Mouse (Mus musculus) liver, embryonic 13.5 days (tissue): Measurements from ENCODE around the gene D8Ertd738e. TPM values are rescaled to one million over a fixed set of nuclear protein-coding genes. Genes with fewer than 3 reads are reported as not detected.

ENCODE experiments used
- ATAC-seq: fragments of 200-750 bp; cut with Nextera tagmentation; 2 replicates; pipeline ENCODE4 v1.8.0; 2017; ENCODE audit warnings: low read depth, mild to moderate bottlenecking, moderate number of reproducible peaks, moderate library complexity
- DNase-seq: peaks from one replicate; pipeline ENCODE4 v3.0.0; 2022
- H3K27ac ChIP-seq: fragments of 300-500 bp; sonication (generic); 2 replicates; pipeline ENCODE4 v1.5.1; 2015; ENCODE audit warnings: moderate library complexity, mild to moderate bottlenecking, inconsistent platforms
- H3K27me3 ChIP-seq: fragments of 300-500 bp; sonication (generic); 2 replicates; pipeline ENCODE4 v1.6.1; 2015; ENCODE audit warnings: mild to moderate bottlenecking, inconsistent platforms
- H3K36me3 ChIP-seq: fragments of 300-500 bp; sonication (generic); 2 replicates; pipeline ENCODE4 v1.6.1; 2015; ENCODE audit warnings: mild to moderate bottlenecking, inconsistent platforms
- H3K4me1 ChIP-seq: fragments of 300-500 bp; sonication (generic); replicated peaks from 2 replicates; pipeline ENCODE4 v1.6.1; 2015; ENCODE audit warnings: inconsistent platforms
- H3K4me2 ChIP-seq: fragments of 300-500 bp; sonication (generic); 2 replicates; pipeline ENCODE4 v1.6.1; 2015; ENCODE audit warnings: inconsistent platforms, mild to moderate bottlenecking, moderate library complexity
- H3K4me3 ChIP-seq: fragments of 300-500 bp; sonication (generic); replicated peaks from 2 replicates; pipeline ENCODE4 v1.5.1; 2015; ENCODE audit warnings: mild to moderate bottlenecking, inconsistent platforms
- H3K9ac ChIP-seq: fragments of 300-500 bp; sonication (generic); 2 replicates; pipeline ENCODE4 v1.6.1; 2015; ENCODE audit warnings: mild to moderate bottlenecking, inconsistent platforms
- H3K9me3 ChIP-seq: fragments of 300-500 bp; sonication (generic); replicated peaks from 2 replicates; pipeline ENCODE4 v1.6.1; 2016; ENCODE audit warnings: inconsistent platforms
- WGBS: fragments of 180-500 bp; shearing (Covaris S2); methylation state at CpG from one replicate; pipeline ENCODE4 v1.1.7; 2015; ENCODE audit not compliant: insufficient replicate concordance; 5-methylcytosine and 5-hydroxymethylcytosine counted together
- polyA plus RNA-seq: library from polyadenylated mRNA; unstranded; fragments of >200 nt; fragmentation: Nextera tagmentation; extraction: Ambion mirVana; gene quantifications from 2 replicates; pipeline ENCODE4 v1.2.1, GENCODE M21; 2015

The D8Ertd738e gene
- polyA plus RNA-seq, 1 experiment from 2014 or later: 245 TPM

DNA sequence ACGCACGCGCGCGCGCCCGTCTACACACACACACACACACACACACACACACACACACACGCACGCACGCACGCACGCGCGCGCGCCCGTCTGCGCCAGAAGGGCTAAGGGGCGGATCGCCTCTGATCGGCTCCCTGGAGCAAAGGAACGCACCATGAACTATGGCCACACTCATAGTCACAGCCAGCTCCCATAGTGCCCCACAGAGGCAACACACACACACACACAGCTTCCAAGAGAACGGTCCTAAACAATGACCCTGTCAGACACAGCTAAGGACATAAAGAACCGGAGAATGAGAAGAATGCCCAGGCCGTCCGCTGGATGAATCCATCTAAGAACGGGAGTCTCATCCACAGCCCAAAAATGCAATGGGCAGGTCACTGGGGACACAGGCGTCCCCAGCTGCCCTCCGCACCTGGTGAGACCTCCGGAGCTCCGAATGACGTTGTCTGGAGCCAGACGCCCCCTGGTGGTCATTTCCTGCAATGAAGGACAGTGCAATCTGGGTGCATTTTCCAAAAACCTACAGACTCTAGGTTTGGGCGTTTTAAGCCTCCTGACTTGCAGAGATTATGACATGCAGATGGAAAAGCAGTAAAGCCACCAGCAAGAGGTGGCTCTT is 39.2 kb downstream of the D8Ertd738e start:
- Histone ChIP-seq H3K27me3 (no peaks in the 10 kb centered on the region), H3K4me3 (no peak overlapping the region), H3K27ac (no peak overlapping the region), H3K36me3 (peaks cover 36% of the 10 kb centered on the region), H3K9me3 (no peaks in the 10 kb centered on the region), H3K9ac (no peak overlapping the region), H3K4me1 (peaks cover 26% of the 10 kb centered on the region), H3K4me2 (no peak overlapping the region)
- 62% methylated on average over 34 of the region's 34 CpGs for WGBS
- DNase-seq (no peak), ATAC-seq (peak; percentile 32; the same call in 1 of the 2 replicates)

DNA sequence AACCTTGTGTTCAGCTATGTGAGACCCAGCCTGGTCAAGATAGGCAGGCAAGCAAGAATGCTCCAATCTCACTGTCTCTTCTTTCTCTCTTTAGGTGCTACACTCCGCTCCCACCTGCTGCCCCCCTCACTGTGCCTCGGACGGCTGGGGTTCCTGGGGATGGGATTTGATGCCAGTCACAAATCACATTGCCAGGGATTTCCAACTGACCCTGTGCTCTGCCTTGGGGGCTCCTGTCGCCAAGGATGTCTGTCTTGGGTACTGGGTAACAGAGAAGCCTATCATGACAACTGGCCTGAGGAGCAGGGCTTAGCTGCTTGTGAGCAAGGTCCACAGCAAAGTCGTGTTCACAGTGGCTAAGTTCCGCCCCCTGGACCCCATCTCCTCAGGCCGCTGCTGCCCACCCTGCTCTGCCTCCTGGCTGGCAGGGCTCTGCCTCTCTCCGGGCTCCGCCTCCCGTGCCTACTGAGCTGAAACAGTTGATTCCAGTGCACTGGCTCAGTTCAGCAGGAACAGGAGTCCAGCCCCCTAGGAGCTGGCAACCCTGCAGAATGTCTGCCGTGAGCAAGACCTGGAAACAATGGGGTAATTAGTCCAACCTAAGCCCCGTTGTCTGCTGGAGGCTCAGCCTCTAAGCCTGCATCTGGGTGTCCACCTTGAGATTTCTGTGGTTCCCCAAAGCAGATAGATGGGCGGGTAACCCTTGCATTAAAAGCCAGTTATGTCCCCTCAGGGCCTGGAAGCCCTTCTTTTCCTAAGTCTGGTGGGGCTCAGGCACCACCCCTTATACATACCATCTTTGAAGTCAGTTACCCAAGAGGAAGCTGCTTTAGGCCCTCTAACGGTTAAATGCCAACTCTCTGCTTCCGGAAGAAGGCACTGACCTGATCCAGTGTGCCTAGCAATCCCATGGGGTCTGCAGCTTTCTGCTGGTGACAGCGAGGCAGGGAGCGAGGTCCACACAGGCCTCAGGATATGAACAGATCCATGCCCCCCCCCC is 40.8 kb downstream of the D8Ertd738e start:
- DNase-seq (no peak), ATAC-seq (no peak)
- 55% methylated on average over 17 of the region's 17 CpGs for WGBS
- peaks cover 33% of the 10 kb centered on the region for H3K4me1 ChIP-seq
- no peaks in the 10 kb centered on the region for H3K9me3 ChIP-seq
- H3K4me2 ChIP-seq: no peak overlapping the region
- H3K36me3 ChIP-seq: peaks cover 33% of the 10 kb centered on the region
- peak overlapping the region; percentile 67 for H3K27ac ChIP-seq
- H3K4me3 ChIP-seq: no peak overlapping the region
- peaks cover 5% of the 10 kb centered on the region; the same call in 1 of the 2 replicates for H3K27me3 ChIP-seq
- 0 out of 2 replicates have a peak overlapping the region, but pooled peaks have one; percentile 3 for H3K9ac ChIP-seq

DNA sequence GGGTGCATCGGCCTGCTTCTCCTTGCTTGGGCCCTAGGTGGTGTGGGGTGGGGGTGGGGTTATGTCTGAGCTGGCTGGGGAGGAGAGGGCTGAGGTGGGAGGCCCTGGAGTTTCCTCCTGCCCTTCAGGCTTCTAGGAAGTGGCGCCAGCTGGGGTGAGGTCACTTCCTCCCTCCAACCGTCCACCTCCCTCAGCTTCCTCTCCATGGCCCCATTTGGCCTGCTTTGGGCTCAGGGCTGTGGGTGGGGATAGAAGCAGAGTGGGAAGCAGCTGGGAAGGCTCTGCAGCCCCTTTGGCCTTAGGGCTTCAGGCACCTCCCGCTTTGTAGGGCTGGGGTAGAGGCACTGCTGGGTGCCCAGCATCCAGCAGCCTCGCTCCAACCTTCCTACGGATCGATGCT is 41.7 kb downstream of the D8Ertd738e start:
- ATAC-seq: 0 out of 2 replicates have a peak, but pooled peaks have one; percentile 24

DNA sequence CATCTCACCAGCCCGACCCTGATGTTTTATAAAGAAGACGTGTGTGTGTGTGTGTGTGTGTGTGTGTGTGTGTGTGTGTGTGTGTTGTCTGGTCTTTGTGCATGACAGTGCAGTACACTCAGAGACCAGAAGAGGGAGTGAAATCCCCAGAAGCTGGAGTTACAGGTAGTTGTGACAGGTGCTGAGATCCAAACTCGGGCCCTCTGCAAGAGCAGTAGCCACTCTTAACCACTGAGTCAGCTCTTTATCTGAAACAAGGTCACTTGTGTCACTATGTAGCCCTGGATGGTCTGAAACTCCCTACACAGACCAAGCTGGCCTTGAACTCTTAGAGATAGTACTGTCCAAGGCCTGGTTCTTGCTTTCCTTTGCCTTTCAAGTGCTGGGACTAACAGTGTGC is 42.9 kb downstream of the D8Ertd738e start:
- H3K4me3 ChIP-seq: no peak overlapping the region
- DNase-seq (no peak), ATAC-seq (no peak)
- H3K4me2 ChIP-seq: no peak overlapping the region
- no peak overlapping the region for H3K27ac ChIP-seq
- 72% methylated on average over 3 of the region's 3 CpGs for WGBS
- no peak overlapping the region for H3K9ac ChIP-seq
- peaks cover 22% of the 10 kb centered on the region for H3K36me3 ChIP-seq
- H3K27me3 ChIP-seq: peaks cover 19% of the 10 kb centered on the region
- H3K4me1 ChIP-seq: peaks cover 53% of the 10 kb centered on the region
- H3K9me3 ChIP-seq: no peaks in the 10 kb centered on the region

More for the DNA sequence above, 41.7 kb downstream of the D8Ertd738e start:
- Histone ChIP-seq H3K4me1 (peaks cover 42% of the 10 kb centered on the region), H3K27ac (peak overlapping the region; percentile 67), H3K36me3 (peaks cover 33% of the 10 kb centered on the region), H3K4me3 (no peak overlapping the region), H3K4me2 (no peak overlapping the region; the same call in 1 of the 2 replicates), H3K9ac (no peak overlapping the region), H3K9me3 (no peaks in the 10 kb centered on the region), H3K27me3 (peaks cover 8% of the 10 kb centered on the region)
- DNase-seq: no peak
- whole genome bisulfite sequencing: 34% methylated on average over 7 of the region's 7 CpGs

DNA sequence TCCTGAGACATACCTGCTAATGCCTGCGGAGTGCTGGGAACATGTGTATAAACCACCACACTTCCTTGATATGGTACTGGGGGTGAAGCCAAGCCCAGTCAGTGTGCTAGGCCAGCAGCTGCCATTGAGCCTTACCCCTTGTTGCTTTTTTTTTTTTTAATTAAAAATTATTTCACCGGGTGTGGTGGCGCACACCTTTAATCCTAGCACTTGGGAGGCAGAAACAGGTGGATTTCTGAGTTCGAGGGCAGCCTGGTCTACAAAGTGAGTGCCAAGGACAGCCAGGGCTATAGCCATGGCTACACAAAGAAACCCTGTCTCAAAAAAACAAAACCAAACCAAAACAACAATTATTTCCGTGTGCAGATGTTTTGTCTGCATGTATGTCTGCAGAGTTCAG is 44.4 kb downstream of the D8Ertd738e start:
- Histone ChIP-seq H3K9ac (no peak overlapping the region), H3K36me3 (peaks cover 15% of the 10 kb centered on the region), H3K4me2 (no peak overlapping the region), H3K27me3 (peaks cover 35% of the 10 kb centered on the region), H3K4me3 (no peak overlapping the region), H3K9me3 (no peaks in the 10 kb centered on the region), H3K27ac (no peak overlapping the region), H3K4me1 (peaks cover 65% of the 10 kb centered on the region)
- 75% methylated on average over 5 of the region's 5 CpGs for WGBS
- no peak for ATAC-seq
- no peak for DNase-seq

DNA sequence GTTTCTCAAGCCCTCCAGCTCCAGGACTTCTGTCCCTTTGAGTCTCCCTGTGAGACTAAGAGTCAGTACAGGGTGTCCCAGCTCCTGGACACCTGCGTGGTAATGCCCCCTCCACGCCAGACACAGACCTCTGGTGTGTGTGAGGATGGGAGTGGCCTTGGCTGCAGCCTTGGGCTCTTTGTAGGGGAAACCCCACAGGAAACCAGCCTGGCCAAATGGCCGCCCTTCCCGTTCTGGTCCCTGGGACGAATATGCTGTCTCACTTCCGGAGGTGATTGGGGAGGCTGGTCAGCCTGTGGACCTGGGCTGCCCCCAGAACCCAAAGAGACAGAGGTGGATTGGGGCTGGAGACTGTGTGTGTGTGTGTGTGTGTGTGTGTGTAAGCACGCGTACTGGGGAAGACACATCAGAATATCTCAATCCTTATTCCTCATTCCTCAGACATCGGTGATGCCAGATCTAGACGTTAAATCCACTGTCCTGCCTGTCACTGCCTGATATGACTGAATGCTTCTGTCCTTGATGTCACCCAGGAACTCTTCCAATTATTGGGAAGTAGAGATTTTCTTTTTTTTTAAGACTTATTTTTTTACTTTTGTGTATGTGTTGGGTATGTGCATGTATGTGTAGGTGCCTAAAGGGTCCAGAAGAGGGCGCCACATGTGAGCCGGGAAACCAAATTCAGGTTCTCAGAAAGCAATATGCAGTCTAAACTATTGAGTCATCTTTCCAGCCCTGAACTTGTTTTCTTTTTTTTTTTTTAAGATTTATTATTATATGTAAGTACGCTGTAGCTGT is 45.3 kb downstream of the D8Ertd738e start:
- H3K4me2 ChIP-seq: peak overlapping the region; percentile 78
- peaks cover 40% of the 10 kb centered on the region for H3K27me3 ChIP-seq
- H3K27ac ChIP-seq: peak overlapping the region; percentile 82
- no peaks in the 10 kb centered on the region for H3K9me3 ChIP-seq
- 24% methylated on average over 13 of the region's 13 CpGs for WGBS
- H3K9ac ChIP-seq: peak overlapping the region; percentile 49
- H3K36me3 ChIP-seq: peaks cover 15% of the 10 kb centered on the region
- peak overlapping the region; percentile 62 for H3K4me3 ChIP-seq
- H3K4me1 ChIP-seq: peaks cover 72% of the 10 kb centered on the region
- ATAC-seq (peak; percentile 33), DNase-seq (no peak)

DNA sequence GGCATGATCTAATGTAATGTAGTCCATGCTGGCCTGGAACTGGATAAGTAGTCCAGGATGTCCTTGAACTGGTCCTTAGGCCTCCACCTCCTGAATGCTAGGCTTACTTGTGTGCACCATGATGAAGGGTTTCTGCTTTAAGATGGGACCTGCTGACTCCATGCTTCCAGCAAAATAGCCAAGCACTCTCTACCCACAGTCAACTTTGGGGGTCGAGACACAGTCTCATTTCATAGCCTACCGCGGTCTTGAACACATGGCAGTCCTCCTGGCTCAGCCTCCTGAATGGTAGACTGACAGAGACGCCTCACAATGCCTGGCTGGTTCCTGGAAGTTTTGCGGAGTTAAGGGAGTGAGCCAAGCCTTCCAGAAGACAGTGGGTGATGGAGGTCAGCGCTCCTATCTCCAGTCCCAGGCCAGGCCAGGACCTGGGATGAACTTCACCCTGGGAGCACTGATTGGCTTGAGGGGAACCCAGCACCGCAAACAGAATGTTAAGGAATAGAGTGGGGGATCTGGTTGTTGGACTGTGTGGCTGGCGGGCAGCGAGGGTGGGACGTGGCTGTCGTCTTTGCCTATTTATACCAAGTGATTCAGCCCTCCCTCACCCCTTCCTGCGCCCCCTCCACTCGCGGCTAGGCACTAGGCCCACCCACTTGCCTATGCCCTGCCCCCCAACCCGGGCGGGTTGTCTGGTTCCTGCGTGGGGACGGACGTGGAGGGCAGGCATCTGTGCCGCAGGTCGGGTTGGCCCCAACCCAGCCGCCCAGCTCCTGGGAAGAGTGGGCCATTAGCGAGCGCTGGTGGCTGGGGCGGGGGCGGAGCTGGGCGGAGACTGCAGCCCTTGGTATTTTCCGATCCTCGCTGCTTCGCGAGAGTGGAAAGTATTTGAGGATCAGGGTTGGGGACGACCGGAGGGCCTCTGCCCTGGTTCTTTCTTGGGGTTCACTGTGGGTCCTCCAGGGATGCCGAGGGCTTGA is 46.3 kb downstream of the D8Ertd738e start:
- Histone ChIP-seq H3K27ac (peak overlapping the region; percentile 82), H3K4me3 (peak overlapping the region; percentile 62), H3K4me2 (peak overlapping the region; percentile 78), H3K9ac (peak overlapping the region; percentile 49), H3K4me1 (peaks cover 72% of the 10 kb centered on the region), H3K9me3 (no peaks in the 10 kb centered on the region), H3K36me3 (0 out of 2 replicates have a peak, but pooled peaks cover 8% of the 10 kb centered on the region), H3K27me3 (peaks cover 40% of the 10 kb centered on the region)
- WGBS: 5% methylated on average over 34 of the region's 34 CpGs
- DNase-seq (peak; percentile 58), ATAC-seq (peak; percentile 33)

DNA sequence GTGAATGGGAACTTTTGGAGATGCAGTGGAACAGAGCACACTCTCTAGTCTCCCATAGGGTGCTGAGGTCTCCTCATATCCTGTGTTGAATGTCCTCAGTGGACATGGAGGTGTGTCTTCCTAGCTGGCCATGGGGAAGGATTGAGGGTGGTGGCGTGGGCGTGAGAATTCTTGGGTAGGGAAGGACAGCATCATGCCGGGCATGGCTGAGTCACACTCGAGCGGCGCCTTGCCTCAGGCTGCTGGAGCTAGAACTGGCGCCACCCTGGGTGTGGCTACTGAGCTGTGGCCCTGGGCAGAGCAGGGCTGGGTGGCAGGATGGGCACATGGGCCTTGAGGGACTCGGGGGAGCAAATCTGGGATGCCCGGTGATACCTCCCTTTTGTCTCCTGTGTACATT is 47.1 kb downstream of the D8Ertd738e start:
- Histone ChIP-seq H3K27me3 (peaks cover 40% of the 10 kb centered on the region), H3K4me2 (peak overlapping the region; percentile 78), H3K9ac (0 out of 2 replicates have a peak overlapping the region, but pooled peaks have one; percentile 49), H3K36me3 (0 out of 2 replicates have a peak, but pooled peaks cover 8% of the 10 kb centered on the region), H3K9me3 (no peaks in the 10 kb centered on the region), H3K4me1 (peaks cover 72% of the 10 kb centered on the region), H3K4me3 (peak overlapping the region; percentile 62), H3K27ac (peak overlapping the region; percentile 82)
- WGBS: 43% methylated on average over 9 of the region's 9 CpGs
- DNase-seq (peak; percentile 57), ATAC-seq (no peak)

DNA sequence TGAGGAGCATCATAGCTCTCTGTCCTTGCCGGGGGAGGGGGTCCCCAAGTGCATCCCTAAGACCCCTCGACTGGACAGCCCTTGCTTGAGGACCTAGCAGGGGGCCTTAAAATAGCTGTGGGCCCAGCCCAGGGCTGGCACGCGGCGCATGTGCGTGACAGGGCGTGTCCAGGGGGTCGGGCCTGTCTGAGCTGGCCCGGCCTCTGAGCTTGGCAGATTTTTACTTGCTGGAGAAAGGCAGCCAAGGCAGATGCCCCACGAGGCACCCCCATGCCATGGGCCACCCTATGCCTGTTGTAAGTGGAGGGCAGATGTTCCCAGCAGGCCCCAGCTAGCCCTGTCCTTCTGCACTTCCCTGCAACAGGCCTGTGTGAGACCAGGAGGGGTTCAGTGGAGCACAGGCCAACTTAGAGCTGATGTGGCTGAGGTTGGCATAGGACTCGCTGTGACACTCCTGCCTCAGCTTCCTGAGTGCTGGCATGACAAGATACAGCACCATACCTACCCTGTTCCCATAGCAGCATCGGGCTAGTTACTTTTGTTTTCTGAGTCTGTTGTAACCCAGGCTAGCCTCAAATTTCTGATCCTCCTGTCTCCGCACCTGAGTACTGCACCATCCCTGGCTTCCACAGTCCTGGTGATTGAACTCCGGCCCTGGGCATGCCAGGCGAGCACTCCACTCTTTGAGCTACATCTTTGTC is 47.8 kb downstream of the D8Ertd738e start:
- peaks cover 40% of the 10 kb centered on the region for H3K27me3 ChIP-seq
- peak overlapping the region; percentile 78 for H3K4me2 ChIP-seq
- ATAC-seq (no peak), DNase-seq (no peak)
- peak overlapping the region; percentile 62 for H3K4me3 ChIP-seq
- H3K9me3 ChIP-seq: no peaks in the 10 kb centered on the region
- WGBS: 26% methylated on average over 15 of the region's 15 CpGs
- peak overlapping the region; percentile 82 for H3K27ac ChIP-seq
- peaks cover 73% of the 10 kb centered on the region for H3K4me1 ChIP-seq
- H3K9ac ChIP-seq: peak overlapping the region; percentile 76
- H3K36me3 ChIP-seq: 0 out of 2 replicates have a peak, but pooled peaks cover 6% of the 10 kb centered on the region
